Mouse (Mus musculus) neural tube, embryonic 14.5 days (tissue): Measurements from ENCODE around the gene Hgd. TPM values are rescaled to one million over a fixed set of nuclear protein-coding genes. Genes with fewer than 3 reads are reported as not detected.
A peak's percentile ranks its signal among the peaks of the same experiment; 100 is the strongest.

ENCODE experiments used
- ATAC-seq: fragments of 200-750 bp; cut with Nextera tagmentation; 2 replicates; pipeline ENCODE4 v1.8.0; 2017; ENCODE audit warnings: low read depth, mild to moderate bottlenecking, moderate TSS enrichment, moderate library complexity
- H3K27ac ChIP-seq: fragments of 300-500 bp; sonication (generic); 2 replicates; pipeline ENCODE4 v1.5.1; 2014; ENCODE audit warnings: low read depth, mild to moderate bottlenecking, control low read depth, low read length, moderate library complexity, mixed read lengths
- H3K27me3 ChIP-seq: fragments of 300-500 bp; sonication (generic); 2 replicates; pipeline ENCODE4 v1.6.1; 2014; ENCODE audit warnings: low read length; ENCODE audit not compliant: control insufficient read depth, insufficient read depth
- H3K36me3 ChIP-seq: fragments of 300-500 bp; sonication (generic); 2 replicates; pipeline ENCODE4 v1.6.1; 2014; ENCODE audit warnings: low read length, mixed read lengths; ENCODE audit not compliant: control insufficient read depth, insufficient read depth
- H3K4me1 ChIP-seq: fragments of 300-500 bp; sonication (generic); 2 replicates; pipeline ENCODE4 v1.6.1; 2014; ENCODE audit warnings: low read length; ENCODE audit not compliant: control insufficient read depth, insufficient read depth
- H3K4me2 ChIP-seq: fragments of 300-500 bp; sonication (generic); 2 replicates; pipeline ENCODE4 v1.6.1; 2014; ENCODE audit warnings: mild to moderate bottlenecking, low read depth, low read length, control low read depth
- H3K4me3 ChIP-seq: fragments of 300-500 bp; sonication (generic); 2 replicates; pipeline ENCODE4 v1.5.1; 2014; ENCODE audit warnings: low read depth, low read length, control low read depth, mixed read lengths
- H3K9ac ChIP-seq: fragments of 300-500 bp; sonication (generic); replicated peaks from 2 replicates; pipeline ENCODE4 v1.6.1; 2014; ENCODE audit warnings: low read depth, mild to moderate bottlenecking, control low read depth, low read length, mixed read lengths
- H3K9me3 ChIP-seq: fragments of 300-500 bp; sonication (generic); 2 replicates; pipeline ENCODE4 v1.6.1; 2016; ENCODE audit warnings: low read length; ENCODE audit not compliant: control insufficient read depth
- WGBS: fragments of 180-500 bp; shearing (Covaris S2); extraction: QIAGEN DNeasy Blood & Tissue Kit; methylation state at CpG from one replicate; pipeline ENCODE4 v1.1.7; 2014; 5-methylcytosine and 5-hydroxymethylcytosine counted together
- polyA plus RNA-seq: library from polyadenylated mRNA; unstranded; fragments of >200 nt; fragmentation: Nextera tagmentation; extraction: Ambion mirVana; gene quantifications from 2 replicates; pipeline ENCODE4 v1.2.1, GENCODE M21; 2014

Hgd gene
- polyA plus RNA-seq = not detected in 2 replicates

- no peak for ATAC-seq
- H3K36me3 ChIP-seq = no peaks in the 10 kb centered on the region
- H3K4me2 ChIP-seq = no peak within 1 kb of the TSS
- H3K27me3 ChIP-seq = no peaks in the 10 kb centered on the region
- H3K9me3 ChIP-seq = no peaks in the 10 kb centered on the region
- WGBS = 83% methylated on average over 4 of the region's 4 CpGs
- H3K9ac ChIP-seq = no peak within 1 kb of the TSS
- peaks cover 4% of the 10 kb centered on the region for H3K4me1 ChIP-seq
- H3K27ac ChIP-seq = no peak within 1 kb of the TSS
- H3K4me3 ChIP-seq = no peak within 1 kb of the TSS
Measured at GRCm38 (mm10) chr16:37579994-37580393, at the start of gene Hgd. Hgd (plus strand) TSS chr16:37580153.

GRCm38 (mm10) chr16:37530170-37530569 is 49.8 kb upstream of the Hgd start:
- ATAC-seq = no peak

GRCm38 (mm10) chr16:37532046-37532445 is 47.9 kb upstream of the Hgd start:
- Histone ChIP-seq H3K27me3 (no peaks in the 10 kb centered on the region), H3K4me2 (no peak overlapping the region), H3K4me3 (no peak overlapping the region), H3K9me3 (no peaks in the 10 kb centered on the region), H3K4me1 (0 out of 2 replicates have a peak, but pooled peaks cover 4% of the 10 kb centered on the region), H3K9ac (no peak overlapping the region), H3K36me3 (no peaks in the 10 kb centered on the region), H3K27ac (no peak overlapping the region)
- ATAC-seq = no peak
- 97% methylated on average over 1 of the region's 1 CpGs for whole genome bisulfite sequencing

More at GRCm38 (mm10) chr16:37530170-37530569, 49.8 kb upstream of the Hgd start:
- Histone ChIP-seq H3K4me3 (no peak overlapping the region), H3K9me3 (no peaks in the 10 kb centered on the region), H3K36me3 (no peaks in the 10 kb centered on the region), H3K4me1 (0 out of 2 replicates have a peak, but pooled peaks cover 4% of the 10 kb centered on the region), H3K27me3 (no peaks in the 10 kb centered on the region), H3K4me2 (no peak overlapping the region), H3K9ac (no peak overlapping the region), H3K27ac (no peak overlapping the region)
- 89% methylated on average over 6 of the region's 6 CpGs for WGBS

- Histone ChIP-seq H3K9ac (no peak overlapping the region), H3K4me3 (no peak overlapping the region), H3K4me1 (0 out of 2 replicates have a peak, but pooled peaks cover 5% of the 10 kb centered on the region), H3K27me3 (no peaks in the 10 kb centered on the region), H3K4me2 (no peak overlapping the region), H3K9me3 (no peaks in the 10 kb centered on the region), H3K36me3 (no peaks in the 10 kb centered on the region), H3K27ac (no peak overlapping the region)
- 90% methylated on average over 8 of the region's 8 CpGs for WGBS
- no peak for ATAC-seq
Measured at GRCm38 (mm10) chr16:37533369-37534068, 46.4 kb upstream of the Hgd start.

GRCm38 (mm10) chr16:37539240-37539610 is 40.7 kb upstream of the Hgd start:
- H3K4me1 ChIP-seq = peaks cover 5% of the 10 kb centered on the region; the same call in 1 of the 2 replicates
- H3K36me3 ChIP-seq = peaks cover 3% of the 10 kb centered on the region; the same call in 1 of the 2 replicates
- no peaks in the 10 kb centered on the region for H3K27me3 ChIP-seq
- ATAC-seq = peak; percentile 55
- peak overlapping the region; percentile 82 for H3K9ac ChIP-seq
- H3K9me3 ChIP-seq = no peaks in the 10 kb centered on the region
- peak overlapping the region; percentile 73 for H3K4me3 ChIP-seq
- H3K27ac ChIP-seq = peak overlapping the region; percentile 94
- under 1% methylated on average over 22 of the region's 22 CpGs for WGBS
- peak overlapping the region; percentile 61 for H3K4me2 ChIP-seq

- Histone ChIP-seq H3K9me3 (no peaks in the 10 kb centered on the region), H3K36me3 (peaks cover 3% of the 10 kb centered on the region; the same call in 1 of the 2 replicates), H3K4me1 (peaks cover 5% of the 10 kb centered on the region; the same call in 1 of the 2 replicates), H3K4me2 (peak within 1 kb of the TSS; percentile 61), H3K27me3 (no peaks in the 10 kb centered on the region), H3K4me3 (peak within 1 kb of the TSS; percentile 73), H3K27ac (peak within 1 kb of the TSS; percentile 94), H3K9ac (peak within 1 kb of the TSS; percentile 82)
- ATAC-seq = peak; percentile 99
- WGBS = 2% methylated on average over 41 of the region's 41 CpGs
Measured at GRCm38 (mm10) chr16:37539611-37540580, 40.1 kb upstream of the Hgd start, which contains the start of the genes Gtf2e1 and Rabl3. Gtf2e1 (minus strand) TSS chr16:37539789. Rabl3 (plus strand) TSS chr16:37539885.

- Histone ChIP-seq H3K4me2 (peak overlapping the region; percentile 47; the same call in 1 of the 2 replicates), H3K4me1 (peaks cover 5% of the 10 kb centered on the region; the same call in 1 of the 2 replicates), H3K9me3 (no peaks in the 10 kb centered on the region), H3K27ac (no peak overlapping the region), H3K9ac (no peak overlapping the region), H3K4me3 (no peak overlapping the region), H3K27me3 (no peaks in the 10 kb centered on the region), H3K36me3 (peaks cover 3% of the 10 kb centered on the region; the same call in 1 of the 2 replicates)
- ATAC-seq = no peak
- 87% methylated on average over 6 of the region's 6 CpGs for WGBS
Measured at GRCm38 (mm10) chr16:37540776-37541175, 39.2 kb upstream of the Hgd start.

- H3K27me3 ChIP-seq = no peaks in the 10 kb centered on the region
- no peak overlapping the region for H3K4me3 ChIP-seq
- H3K4me1 ChIP-seq = peaks cover 4% of the 10 kb centered on the region; the same call in 1 of the 2 replicates
- H3K36me3 ChIP-seq = peaks cover 3% of the 10 kb centered on the region; the same call in 1 of the 2 replicates
- no peak for ATAC-seq
- H3K27ac ChIP-seq = peak overlapping the region; percentile 60; the same call in 1 of the 2 replicates
- H3K4me2 ChIP-seq = no peak overlapping the region
- no peaks in the 10 kb centered on the region for H3K9me3 ChIP-seq
- WGBS = 71% methylated on average over 5 of the region's 5 CpGs
- H3K9ac ChIP-seq = no peak overlapping the region
Measured at GRCm38 (mm10) chr16:37546312-37546711, 33.6 kb upstream of the Hgd start.
